Mouse (Mus musculus) lung, adult 2 months (tissue): Measurements from ENCODE around the gene Clca3a1.

Experiments used
- CTCF ChIP-seq: fragments of 200-500 bp; IDR thresholded peaks from 2 replicates; pipeline ENCODE4 v1.5.1; 2011; ENCODE audit warnings: mild to moderate bottlenecking, low read length, control low read depth; ENCODE audit not compliant: insufficient read depth
- POLR2A ChIP-seq: fragments of 200-500 bp; IDR thresholded peaks from 2 replicates; pipeline ENCODE4 v1.6.1; 2011; ENCODE audit warnings: low read depth, mild to moderate bottlenecking, control low read depth, low read length, borderline replicate concordance; ENCODE audit errors: extremely low read depth

DNA sequence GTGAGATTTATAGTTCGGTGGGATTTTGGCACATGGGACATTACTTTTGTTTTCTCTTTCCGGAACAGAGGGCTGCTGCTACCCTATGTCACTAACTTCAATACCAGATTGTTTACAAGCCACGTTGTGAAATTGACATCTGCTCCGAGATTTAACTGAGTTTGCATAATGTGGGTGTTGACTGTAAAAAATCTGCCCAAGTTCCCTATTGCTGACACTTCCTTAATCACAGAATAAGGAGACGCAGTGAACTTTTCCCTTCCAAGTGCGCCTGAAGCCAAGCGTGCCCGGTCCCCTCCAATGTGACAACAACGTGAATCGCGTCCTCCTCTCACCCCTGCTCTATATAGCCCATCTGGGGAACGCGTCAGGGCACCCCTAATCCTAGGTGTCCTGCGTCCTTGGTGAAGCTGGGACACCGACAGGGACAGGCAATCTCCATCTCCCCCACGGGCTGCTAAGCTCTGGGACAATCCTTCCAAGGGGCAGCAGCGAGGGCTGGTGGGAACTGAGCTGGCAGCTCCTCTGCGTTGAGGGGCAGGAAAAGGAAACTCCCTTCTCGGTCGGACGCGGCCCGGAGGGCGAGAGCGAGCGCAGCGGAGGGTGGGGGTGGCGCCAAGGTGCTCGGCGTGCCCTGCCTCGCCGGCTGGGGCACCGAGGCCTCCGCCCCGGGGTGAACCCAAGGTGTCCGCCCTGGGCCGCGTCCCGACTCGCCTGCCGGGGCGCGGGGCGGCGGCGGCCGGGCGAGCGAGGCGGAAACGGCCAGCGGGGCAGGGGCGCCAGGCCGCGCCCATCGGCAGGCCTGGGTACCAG lies 41.5 kb downstream of the Clca3a1 start:
- no peak for TF ChIP-seq CTCF
- 0 out of 2 replicates have a peak, but pooled peaks have one; percentile 43 for TF ChIP-seq POLR2A
